Mouse (Mus musculus) megakaryocyte-erythroid progenitor cell, adult 5-6 weeks (primary cell): ENCODE measurements around the gene Ccr1. TPM values are rescaled to one million over a fixed set of nuclear protein-coding genes. Genes with fewer than 3 reads are reported as not detected.
"Not testable (repeated sequence)": the region's sequence is repeated elsewhere in the genome, so short reads cannot be mapped to it uniquely, and the experiment has no call there.

Experiments
- ATAC-seq: replicated peaks from 2 replicates; pipeline ENCODE4 v1.8.0; 2016; ENCODE audit warnings: mild to moderate bottlenecking, inconsistent platforms; ENCODE audit not compliant: severe bottlenecking, poor library complexity, low FRiP score, low TSS enrichment
- total RNA-seq, 2 experiments: library from RNA; stranded (forward) in 1 of 2; stranded (reverse) in 1 of 2; fragments of 200-1000, 215-1000 nt in 1 of 2; fragments of >200 nt in 1 of 2; fragmentation: Nextera tagmentation in 1 of 2; gene quantifications; 2 replicates each; pipeline ENCODE4 v1.2.3; 2014 to 2017

The Ccr1 gene
- total RNA-seq, 2 experiments from 2014 or later, result not detected

- ATAC-seq, result peak; percentile 5; the same call in 1 of the 2 replicates
Observed at GRCm38 (mm10) chr9:123930476-123930875, 38.0 kb downstream of the Ccr1 start.

GRCm38 (mm10) chr9:123929936-123930335 lies 38.6 kb downstream of the Ccr1 start:
- peak; percentile 12 for ATAC-seq

- ATAC-seq, result peak; percentile 42
Observed at GRCm38 (mm10) chr9:123928759-123929246, 39.7 kb downstream of the Ccr1 start.

GRCm38 (mm10) chr9:123928118-123928758 lies 40.3 kb downstream of the Ccr1 start:
- no peak for ATAC-seq

- ATAC-seq, result no peak
Observed at GRCm38 (mm10) chr9:123927281-123927960, 41.1 kb downstream of the Ccr1 start.

- ATAC-seq, result not testable (repeated sequence)
Observed at GRCm38 (mm10) chr9:123926041-123926440, 42.5 kb downstream of the Ccr1 start.

- peak; percentile 47 for ATAC-seq
Observed at GRCm38 (mm10) chr9:123925101-123925946, 43.2 kb downstream of the Ccr1 start.

GRCm38 (mm10) chr9:123924589-123925066 lies 43.9 kb downstream of the Ccr1 start:
- peak; percentile 60 for ATAC-seq

- peak; percentile 56 for ATAC-seq
Observed at GRCm38 (mm10) chr9:123924035-123924434, 44.5 kb downstream of the Ccr1 start.

GRCm38 (mm10) chr9:123923146-123923991 lies 45.1 kb downstream of the Ccr1 start:
- ATAC-seq, result peak; percentile 45

Other genes with a start within 250 kb of the Ccr1 start
- 1.1 and 1.4 TPM in 2 replicates for gene Cxcr6, start 162.2 kb downstream of the Ccr1 start, total RNA-seq (2014; fragmentation: Nextera tagmentation)
- gene Cxcr6, start 162.2 kb downstream of the Ccr1 start, total RNA-seq (2017), result 0.70 TPM in 1 of 2 replicates, not detected in the other
- gene Fyco1, start 116.8 kb downstream of the Ccr1 start, total RNA-seq (2014; fragmentation: Nextera tagmentation), result 12.8 and 25.2 TPM in 2 replicates
- gene Fyco1, start 116.8 kb downstream of the Ccr1 start, total RNA-seq (2017), result 11.9 TPM in 2 replicates
- not detected in 2 replicates for gene Xcr1, start 106.7 kb downstream of the Ccr1 start, total RNA-seq (2014; fragmentation: Nextera tagmentation)
- gene Xcr1, start 106.7 kb downstream of the Ccr1 start, total RNA-seq (2017), result 0.23 TPM in 1 of 2 replicates, not detected in the other
- not detected in 2 replicates for gene Ccr1l1, start 9.7 kb upstream of the Ccr1 start, total RNA-seq (2014; fragmentation: Nextera tagmentation)
- not detected in 2 replicates for gene Ccr1l1, start 9.7 kb upstream of the Ccr1 start, total RNA-seq (2017)
- gene Ccr3, start 53.3 kb upstream of the Ccr1 start, total RNA-seq (2014; fragmentation: Nextera tagmentation), result not detected in 2 replicates
- not detected in 2 replicates for gene Ccr3, start 53.3 kb upstream of the Ccr1 start, total RNA-seq (2017)
- gene Ccr2, start 133.3 kb upstream of the Ccr1 start, total RNA-seq (2014; fragmentation: Nextera tagmentation), result 0.37 and 1.3 TPM in 2 replicates
- gene Ccr2, start 133.3 kb upstream of the Ccr1 start, total RNA-seq (2017), result 6.9 and 23.4 TPM in 2 replicates
- not detected in 2 replicates for gene Ccr5, start 152.9 kb upstream of the Ccr1 start, total RNA-seq (2014; fragmentation: Nextera tagmentation)
- gene Ccr5, start 152.9 kb upstream of the Ccr1 start, total RNA-seq (2017), result 0.27 and 5.4 TPM in 2 replicates